Mouse (Mus musculus) small intestine, adult 2 months (tissue): Measurements from ENCODE around the gene Lman1l.

Experiments used
- CTCF ChIP-seq: fragments of 200-500 bp; IDR thresholded peaks from 2 replicates; pipeline ENCODE4 v1.5.1; 2012; ENCODE audit warnings: low read depth, mild to moderate bottlenecking, control low read depth, inconsistent platforms, low read length, moderate library complexity, mixed read lengths; ENCODE audit not compliant: insufficient replicate concordance, insufficient read length; ENCODE audit errors: extremely low read depth
- POLR2A ChIP-seq: fragments of 200-500 bp; IDR thresholded peaks from 2 replicates; pipeline ENCODE4 v1.6.1; 2012; ENCODE audit warnings: low read depth, mild to moderate bottlenecking, control low read depth, inconsistent platforms, low read length, moderate library complexity

- TF ChIP-seq POLR2A (peak; percentile 43; the same call in 1 of the 2 replicates), CTCF (no peak)
Measured at GRCm38 (mm10) chr9:57562896-57563372, 57.6 kb downstream of the Lman1l start.
